Mouse (Mus musculus) erythroblast, embryonic 14.5 days (primary cell): ENCODE measurements around the gene Trim2. TPM values are rescaled to one million over a fixed set of nuclear protein-coding genes. Genes with fewer than 3 reads are reported as not detected.

ENCODE experiments used
- H3K27me3 ChIP-seq: 2 replicates; pipeline ENCODE4 v1.6.1; 2012; ENCODE audit warnings: inconsistent platforms; ENCODE audit not compliant: control insufficient read depth
- H3K36me3 ChIP-seq: 2 replicates; pipeline ENCODE4 v1.6.1; 2012; ENCODE audit warnings: mild to moderate bottlenecking, inconsistent platforms; ENCODE audit not compliant: control insufficient read depth
- H3K4me1 ChIP-seq: 2 replicates; pipeline ENCODE4 v1.6.1; 2012; ENCODE audit warnings: inconsistent platforms; ENCODE audit not compliant: control insufficient read depth
- H3K4me3 ChIP-seq: replicated peaks from 2 replicates; pipeline ENCODE3; 2012; ENCODE audit warnings: moderate library complexity, mild to moderate bottlenecking, inconsistent platforms
- H3K9me3 ChIP-seq: 2 replicates; pipeline ENCODE4 v1.6.1; 2012; ENCODE audit warnings: low read length, inconsistent platforms, mixed read lengths; ENCODE audit not compliant: control insufficient read depth
- GATA1 ChIP-seq: IDR thresholded peaks from 2 replicates; pipeline ENCODE4 v1.6.1; 2012; ENCODE audit warnings: low read length, inconsistent platforms, mixed read lengths
- TAL1 ChIP-seq: IDR thresholded peaks from 3 replicates; pipeline ENCODE4 v1.6.1; 2012; ENCODE audit warnings: low read length, inconsistent platforms, mixed read lengths
- polyA plus RNA-seq: library from polyadenylated mRNA; stranded (reverse); fragments of >175 nt; gene quantifications from 2 replicates; pipeline ENCODE4 v1.2.3, GENCODE M21; 2012

Trim2 gene
- polyA plus RNA-seq, 1 experiment = 0.02 TPM

- Histone ChIP-seq H3K9me3 (no peaks in the 10 kb centered on the region), H3K27me3 (no peaks in the 10 kb centered on the region), H3K4me1 (peaks cover 13% of the 10 kb centered on the region), H3K4me3 (no peak overlapping the region), H3K36me3 (no peaks in the 10 kb centered on the region)
- TF ChIP-seq TAL1 (no peak), GATA1 (no peak)
Observed at GRCm38 (mm10) chr3:84140947-84141346, 165.7 kb downstream of the Trim2 start.

- no peak for TF ChIP-seq TAL1
- no peak for TF ChIP-seq GATA1
- Histone ChIP-seq H3K27me3 (no peaks in the 10 kb centered on the region), H3K36me3 (no peaks in the 10 kb centered on the region; the same call in 1 of the 2 replicates), H3K4me1 (peaks cover 26% of the 10 kb centered on the region), H3K9me3 (no peaks in the 10 kb centered on the region), H3K4me3 (no peak overlapping the region)
Observed at GRCm38 (mm10) chr3:84136509-84136908, 170.2 kb downstream of the Trim2 start.

GRCm38 (mm10) chr3:84135933-84136332 lies 170.7 kb downstream of the Trim2 start:
- peak overlapping the region; percentile 50 for H3K4me3 ChIP-seq
- TF ChIP-seq TAL1 (no peak), GATA1 (no peak)

GRCm38 (mm10) chr3:84135387-84135786 lies 171.3 kb downstream of the Trim2 start:
- Histone ChIP-seq H3K4me3 (peak overlapping the region; percentile 50), H3K9me3 (no peaks in the 10 kb centered on the region), H3K4me1 (peaks cover 26% of the 10 kb centered on the region), H3K27me3 (no peaks in the 10 kb centered on the region), H3K36me3 (no peaks in the 10 kb centered on the region; the same call in 1 of the 2 replicates)
- TF ChIP-seq GATA1 (no peak), TAL1 (no peak)

More at GRCm38 (mm10) chr3:84135933-84136332, 170.7 kb downstream of the Trim2 start:
- Histone ChIP-seq H3K9me3 (no peaks in the 10 kb centered on the region), H3K27me3 (no peaks in the 10 kb centered on the region), H3K4me1 (peaks cover 26% of the 10 kb centered on the region), H3K36me3 (no peaks in the 10 kb centered on the region; the same call in 1 of the 2 replicates)

GRCm38 (mm10) chr3:84131369-84131768 lies 175.3 kb downstream of the Trim2 start:
- Histone ChIP-seq H3K9me3 (no peaks in the 10 kb centered on the region), H3K4me3 (no peak overlapping the region), H3K36me3 (no peaks in the 10 kb centered on the region; the same call in 1 of the 2 replicates), H3K27me3 (no peaks in the 10 kb centered on the region), H3K4me1 (peaks cover 17% of the 10 kb centered on the region)
- TF ChIP-seq TAL1 (no peak), GATA1 (no peak)

GRCm38 (mm10) chr3:84130776-84131175 lies 175.9 kb downstream of the Trim2 start:
- H3K4me1 ChIP-seq = peaks cover 12% of the 10 kb centered on the region
- H3K4me3 ChIP-seq = no peak overlapping the region
- no peaks in the 10 kb centered on the region; the same call in 1 of the 2 replicates for H3K36me3 ChIP-seq
- no peaks in the 10 kb centered on the region for H3K27me3 ChIP-seq
- H3K9me3 ChIP-seq = no peaks in the 10 kb centered on the region
- no peak for TF ChIP-seq TAL1
- TF ChIP-seq GATA1 = no peak

GRCm38 (mm10) chr3:84128871-84129870 lies 177.5 kb downstream of the Trim2 start:
- no peaks in the 10 kb centered on the region for H3K36me3 ChIP-seq
- TF ChIP-seq TAL1 (no peak), GATA1 (no peak)
- no peak overlapping the region for H3K4me3 ChIP-seq
- H3K4me1 ChIP-seq = no peaks in the 10 kb centered on the region; the same call in 1 of the 2 replicates
- H3K9me3 ChIP-seq = no peaks in the 10 kb centered on the region
- no peaks in the 10 kb centered on the region for H3K27me3 ChIP-seq

GRCm38 (mm10) chr3:84127431-84127830 lies 179.2 kb downstream of the Trim2 start:
- H3K27me3 ChIP-seq = no peaks in the 10 kb centered on the region
- H3K4me3 ChIP-seq = no peak overlapping the region
- no peaks in the 10 kb centered on the region for H3K9me3 ChIP-seq
- H3K4me1 ChIP-seq = no peaks in the 10 kb centered on the region; the same call in 1 of the 2 replicates
- H3K36me3 ChIP-seq = no peaks in the 10 kb centered on the region
- TF ChIP-seq GATA1 (no peak), TAL1 (no peak)

GRCm38 (mm10) chr3:84126721-84127120 lies 180.0 kb downstream of the Trim2 start:
- Histone ChIP-seq H3K27me3 (no peaks in the 10 kb centered on the region), H3K4me1 (no peaks in the 10 kb centered on the region; the same call in 1 of the 2 replicates), H3K36me3 (no peaks in the 10 kb centered on the region), H3K9me3 (no peaks in the 10 kb centered on the region), H3K4me3 (no peak overlapping the region)
- TF ChIP-seq GATA1 (no peak), TAL1 (no peak)
